Mouse (Mus musculus) cerebellum, adult 2 months (tissue): ENCODE results near the gene Stx6. TPM values are rescaled to one million over a fixed set of nuclear protein-coding genes. Genes with fewer than 3 reads are reported as not detected.

Source experiments
- DNase-seq, 2 experiments: peaks; one replicate each; pipeline ENCODE4 v3.0.0; 2021
- H3K27ac ChIP-seq: fragments of 200-500 bp; 2 replicates; pipeline ENCODE4 v1.5.1; 2012; ENCODE audit warnings: low read length, control low read depth, inconsistent platforms; ENCODE audit not compliant: insufficient read depth
- H3K27me3 ChIP-seq: fragments of 200-500 bp; 2 replicates; pipeline ENCODE4 v1.6.1; 2012; ENCODE audit warnings: inconsistent platforms, mild to moderate bottlenecking, low read length, moderate library complexity; ENCODE audit not compliant: control insufficient read depth, insufficient read depth
- H3K4me1 ChIP-seq: fragments of 200-500 bp; 2 replicates; pipeline ENCODE4 v1.6.1; 2011; ENCODE audit warnings: low read length; ENCODE audit not compliant: control insufficient read depth, insufficient read depth
- H3K4me3 ChIP-seq: fragments of 200-500 bp; replicated peaks from 2 replicates; pipeline ENCODE3; 2011; ENCODE audit warnings: mild to moderate bottlenecking, low read depth, low read length, control low read depth; ENCODE audit not compliant: insufficient read depth
- CTCF ChIP-seq: fragments of 200-500 bp; IDR thresholded peaks from 2 replicates; pipeline ENCODE4 v1.5.1; 2011; ENCODE audit warnings: low read depth, mild to moderate bottlenecking, control low read depth, low read length, moderate library complexity, borderline replicate concordance; ENCODE audit not compliant: insufficient read depth
- POLR2A ChIP-seq: fragments of 200-500 bp; IDR thresholded peaks from 2 replicates; pipeline ENCODE4 v1.6.1; 2011; ENCODE audit warnings: low read length, control low read depth, borderline replicate concordance; ENCODE audit not compliant: insufficient read depth
- WGBS: fragments of 180-500 bp; shearing (Covaris S2); methylation state at CpG from one replicate; pipeline ENCODE4 v1.1.7; 2018; 5-methylcytosine and 5-hydroxymethylcytosine counted together
- polyA plus RNA-seq: library from polyadenylated mRNA; depleted of rRNA; stranded (reverse); fragments of >200 nt; gene quantifications from 2 replicates; pipeline ENCODE4 v1.2.3, GENCODE M21; 2012

The Stx6 gene
- polyA plus RNA-seq, 1 experiment: 83.2 TPM

GRCm38 (mm10) chr1:155229464-155230411, 71.2 kb downstream of the Stx6 start:
- DNase-seq: peak in 1 of 2 experiments; percentile 59
- TF ChIP-seq CTCF (no peak), POLR2A (no peak)
- 35% methylated on average over 14 of the region's 14 CpGs for WGBS
- H3K4me3 ChIP-seq: no peak overlapping the region
- no peak overlapping the region for H3K27ac ChIP-seq
- H3K27me3 ChIP-seq: no peaks in the 10 kb centered on the region
- H3K4me1 ChIP-seq: peaks cover 46% of the 10 kb centered on the region

- TF ChIP-seq POLR2A: no peak
- Histone ChIP-seq H3K27ac (no peak overlapping the region), H3K4me1 (peaks cover 50% of the 10 kb centered on the region), H3K4me3 (no peak overlapping the region), H3K27me3 (no peaks in the 10 kb centered on the region)
- 21% methylated on average over 12 of the region's 12 CpGs for WGBS
- DNase-seq: peak in 1 of 2 experiments; percentile 36
Observed at GRCm38 (mm10) chr1:155232385-155232784, 73.9 kb downstream of the Stx6 start.

GRCm38 (mm10) chr1:155232786-155233185, 74.3 kb downstream of the Stx6 start:
- no peak overlapping the region for H3K27ac ChIP-seq
- H3K27me3 ChIP-seq: no peaks in the 10 kb centered on the region
- peaks cover 50% of the 10 kb centered on the region for H3K4me1 ChIP-seq
- DNase-seq: peak; percentile 64 to 70
- 20% methylated on average over 6 of the region's 6 CpGs for WGBS
- TF ChIP-seq POLR2A: no peak
- TF ChIP-seq CTCF: no peak
- H3K4me3 ChIP-seq: no peak overlapping the region

- H3K4me1 ChIP-seq: peaks cover 50% of the 10 kb centered on the region
Observed at GRCm38 (mm10) chr1:155233378-155233777, 74.9 kb downstream of the Stx6 start.

GRCm38 (mm10) chr1:155233931-155234607, 75.6 kb downstream of the Stx6 start:
- Histone ChIP-seq H3K27me3 (no peaks in the 10 kb centered on the region), H3K4me1 (peaks cover 50% of the 10 kb centered on the region), H3K4me3 (no peak overlapping the region), H3K27ac (peak overlapping the region; percentile 3; the same call in 1 of the 2 replicates)
- peak; percentile 58 to 60 for DNase-seq
- WGBS: 15% methylated on average over 14 of the region's 14 CpGs
- TF ChIP-seq POLR2A (no peak), CTCF (no peak)

More at GRCm38 (mm10) chr1:155233378-155233777, 74.9 kb downstream of the Stx6 start:
- TF ChIP-seq POLR2A (no peak), CTCF (no peak)
- no peak overlapping the region for H3K4me3 ChIP-seq
- DNase-seq: no peak
- H3K27ac ChIP-seq: peak overlapping the region; percentile 10; the same call in 1 of the 2 replicates
- WGBS: 73% methylated on average over 9 of the region's 9 CpGs
- H3K27me3 ChIP-seq: no peaks in the 10 kb centered on the region

GRCm38 (mm10) chr1:155235641-155236040, 77.1 kb downstream of the Stx6 start:
- WGBS: 80% methylated on average over 2 of the region's 2 CpGs
- peaks cover 36% of the 10 kb centered on the region for H3K4me1 ChIP-seq
- no peak for TF ChIP-seq POLR2A
- no peak for TF ChIP-seq CTCF
- no peak overlapping the region for H3K27ac ChIP-seq
- peak in 1 of 2 experiments; percentile 6 for DNase-seq
- no peaks in the 10 kb centered on the region for H3K27me3 ChIP-seq
- no peak overlapping the region for H3K4me3 ChIP-seq

GRCm38 (mm10) chr1:155236306-155237024, 78.0 kb downstream of the Stx6 start:
- H3K4me3 ChIP-seq: no peak overlapping the region
- peak in 1 of 2 experiments; percentile 11 for DNase-seq
- H3K27me3 ChIP-seq: no peaks in the 10 kb centered on the region
- H3K4me1 ChIP-seq: peaks cover 33% of the 10 kb centered on the region
- no peak for TF ChIP-seq POLR2A
- TF ChIP-seq CTCF: no peak
- no peak overlapping the region for H3K27ac ChIP-seq
- 67% methylated on average over 13 of the region's 13 CpGs for WGBS
